Mouse (Mus musculus) myocyte (in vitro differentiated cells): Measurements from ENCODE around the gene Primpol.

Source experiments
- MYOD1 ChIP-seq, 3 experiments: IDR thresholded peaks; one replicate each; pipeline ENCODE4 v1.6.1; 2011; ENCODE audit warnings: control low read depth in 2 of 3, low read depth in 2 of 3, mild to moderate bottlenecking in 2 of 3, moderate library complexity in 1 of 3; ENCODE audit not compliant: insufficient read length in 2 of 3, control insufficient read depth in 1 of 3
- POLR2A ChIP-seq: IDR thresholded peaks from one replicate; pipeline ENCODE4 v1.6.1; 2011; ENCODE audit warnings: low read depth, mild to moderate bottlenecking, control low read depth, moderate library complexity; ENCODE audit not compliant: insufficient read length
- POLR2AphosphoS2 ChIP-seq: IDR thresholded peaks from one replicate; pipeline ENCODE4 v1.6.1; 2011; ENCODE audit warnings: low read depth, control low read depth; ENCODE audit not compliant: insufficient read length

DNA sequence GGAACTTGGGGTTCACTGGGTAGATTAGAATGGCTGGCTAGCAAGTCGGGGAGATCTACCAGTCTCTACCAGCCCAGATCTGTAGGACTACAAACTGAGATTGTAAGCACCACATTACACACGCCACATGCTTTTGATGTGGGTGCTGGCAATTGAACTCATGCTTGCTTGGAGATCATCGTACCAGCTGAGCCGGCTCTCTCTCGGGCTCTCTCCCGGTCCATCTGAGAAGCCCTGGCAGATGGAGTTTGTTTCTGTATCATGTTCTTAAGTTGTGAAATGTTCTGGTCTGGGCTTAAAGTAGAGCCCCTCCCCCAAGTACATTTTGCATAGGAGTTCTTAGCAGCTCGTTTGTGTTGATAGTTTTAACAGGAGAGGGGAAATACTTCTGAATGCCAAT is 73.8 kb downstream of the Primpol start:
- TF ChIP-seq POLR2A (no peak), MYOD1 (IDR thresholded peaks at IDR 0.05; ENCODE audit: control insufficient read depth in 1 of 3, insufficient read length in 2 of 3, low read depth in 2 of 3) (no peak), POLR2AphosphoS2 (no peak)
